Mouse (Mus musculus) lung, embryonic 15.5 days (tissue): ENCODE results near the gene Rnd1. TPM values are rescaled to one million over a fixed set of nuclear protein-coding genes. Genes with fewer than 3 reads are reported as not detected.

Experiments
- ATAC-seq: fragments of 200-750 bp; cut with Nextera tagmentation; 2 replicates; pipeline ENCODE4 v1.8.0; 2017; ENCODE audit warnings: moderate number of reproducible peaks, borderline replicate concordance; ENCODE audit not compliant: low FRiP score, low TSS enrichment; ENCODE audit errors: extremely low read depth
- H3K27ac ChIP-seq: fragments of 300-500 bp; sonication (generic); 2 replicates; pipeline ENCODE4 v1.5.1; 2015; ENCODE audit warnings: moderate library complexity, mild to moderate bottlenecking, inconsistent platforms
- H3K27me3 ChIP-seq: fragments of 300-500 bp; sonication (generic); 2 replicates; pipeline ENCODE4 v1.6.1; 2015; ENCODE audit warnings: inconsistent platforms
- H3K36me3 ChIP-seq: fragments of 300-500 bp; sonication (generic); 2 replicates; pipeline ENCODE4 v1.6.1; 2015; ENCODE audit warnings: inconsistent platforms
- H3K4me1 ChIP-seq: fragments of 300-500 bp; sonication (generic); 2 replicates; pipeline ENCODE4 v1.6.1; 2015; ENCODE audit warnings: inconsistent platforms
- H3K4me2 ChIP-seq: fragments of 300-500 bp; sonication (generic); 2 replicates; pipeline ENCODE4 v1.6.1; 2015; ENCODE audit warnings: inconsistent platforms, mild to moderate bottlenecking, moderate library complexity
- H3K4me3 ChIP-seq: fragments of 300-500 bp; sonication (generic); 2 replicates; pipeline ENCODE4 v1.5.1; 2015; ENCODE audit warnings: mild to moderate bottlenecking, inconsistent platforms
- H3K9ac ChIP-seq: fragments of 300-500 bp; sonication (generic); 2 replicates; pipeline ENCODE4 v1.6.1; 2015; ENCODE audit warnings: inconsistent platforms
- H3K9me3 ChIP-seq: fragments of 300-500 bp; sonication (generic); 2 replicates; pipeline ENCODE4 v1.6.1; 2016; ENCODE audit warnings: inconsistent platforms
- WGBS: fragments of 180-500 bp; shearing (Covaris S2); methylation state at CpG from one replicate; pipeline ENCODE4 v1.1.7; 2015; 5-methylcytosine and 5-hydroxymethylcytosine counted together
- polyA plus RNA-seq: library from polyadenylated mRNA; unstranded; fragments of >200 nt; fragmentation: Nextera tagmentation; extraction: Ambion mirVana; gene quantifications from 2 replicates; pipeline ENCODE4 v1.2.1, GENCODE M21; 2015

Rnd1 gene
- 0.63 and 0.92 TPM in 2 replicates for polyA plus RNA-seq

DNA sequence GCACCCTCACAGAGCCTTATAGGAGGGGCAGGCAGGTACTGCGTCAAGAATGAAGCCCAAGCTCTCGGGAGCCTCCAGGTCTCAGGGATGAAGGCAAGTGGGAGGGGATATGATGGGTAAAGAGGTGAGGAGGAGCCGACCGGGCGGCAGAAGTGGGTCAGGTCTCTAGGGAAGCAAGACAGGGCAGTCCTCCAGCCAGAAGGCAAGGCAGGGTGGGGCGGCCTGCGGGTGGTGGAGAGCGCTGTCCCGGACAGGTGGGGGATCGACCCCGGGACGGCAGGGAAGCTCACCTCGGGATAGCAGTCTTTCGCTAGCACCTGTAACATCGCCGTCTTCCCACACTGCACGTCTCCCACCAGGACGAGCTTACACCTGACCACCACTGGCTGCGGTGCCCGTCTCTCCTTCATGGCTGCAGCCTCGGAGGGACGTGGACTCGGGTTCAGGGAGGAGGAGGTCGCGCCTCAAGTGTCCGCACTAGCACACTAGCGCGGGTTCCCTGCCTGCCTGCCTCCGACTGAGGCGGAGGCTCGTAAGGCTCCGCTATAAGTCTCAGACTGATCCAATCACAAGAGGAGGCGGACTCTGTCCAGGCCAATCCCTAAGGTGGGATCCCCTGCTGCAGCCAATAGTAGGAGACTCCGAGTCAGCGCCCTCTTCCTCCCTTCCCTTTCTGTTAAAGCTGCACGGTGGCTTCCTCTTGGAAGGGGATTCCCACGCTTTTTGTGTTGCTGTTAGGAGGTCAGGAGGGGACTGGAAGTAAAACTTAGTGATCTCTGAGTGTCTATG lies at the start of gene Rnd1:
Gene Rnd1, minus strand, starts transcription at position 522 of the 789 bp plus-strand sequence.
- Histone ChIP-seq H3K9me3 (no peaks in the 10 kb centered on the region), H3K9ac (no peak within 1 kb of the TSS), H3K4me1 (peaks cover 17% of the 10 kb centered on the region), H3K36me3 (no peaks in the 10 kb centered on the region), H3K4me2 (peak within 1 kb of the TSS; percentile 88), H3K4me3 (peak within 1 kb of the TSS; percentile 38), H3K27ac (no peak within 1 kb of the TSS), H3K27me3 (peaks cover 72% of the 10 kb centered on the region)
- ATAC-seq, result peak; percentile 96
- WGBS, result 1% methylated on average over 37 of the region's 37 CpGs

- H3K4me1 ChIP-seq, result peaks cover 29% of the 10 kb centered on the region
- 34% methylated on average over 7 of the region's 7 CpGs for WGBS
- H3K27ac ChIP-seq, result no peak overlapping the region
- no peak for ATAC-seq
- H3K9ac ChIP-seq, result peak overlapping the region; percentile 55
- H3K36me3 ChIP-seq, result no peaks in the 10 kb centered on the region
- peaks cover 20% of the 10 kb centered on the region for H3K27me3 ChIP-seq
- H3K4me2 ChIP-seq, result peak overlapping the region; percentile 97
- H3K9me3 ChIP-seq, result no peaks in the 10 kb centered on the region
- H3K4me3 ChIP-seq, result peak overlapping the region; percentile 60
Measured at GRCm38 (mm10) chr15:98726746-98727145, 49.5 kb upstream of the Rnd1 start.

DNA sequence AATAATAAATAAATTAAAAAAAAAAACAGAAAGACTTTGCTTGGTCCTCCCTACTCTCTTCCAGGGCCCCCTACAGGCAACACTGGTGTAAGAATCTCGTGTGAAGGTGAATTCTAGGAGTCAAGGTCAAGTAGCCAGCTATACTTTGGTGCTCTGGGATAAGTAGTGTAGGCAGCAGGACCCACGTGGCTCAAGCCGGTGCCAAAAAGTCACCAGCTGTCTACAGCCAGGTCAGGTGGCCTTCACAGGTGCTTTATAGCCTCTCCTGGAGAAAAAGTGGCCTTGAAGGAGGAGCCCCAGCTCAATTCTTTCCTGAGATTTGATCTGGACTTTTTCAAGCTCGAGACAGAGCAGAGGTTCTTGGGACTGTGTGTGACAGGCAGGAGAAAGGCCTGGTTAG lies 48.8 kb upstream of the Rnd1 start:
- Histone ChIP-seq H3K9ac (no peak overlapping the region), H3K36me3 (no peaks in the 10 kb centered on the region), H3K27ac (no peak overlapping the region), H3K4me2 (no peak overlapping the region), H3K4me1 (peaks cover 29% of the 10 kb centered on the region), H3K27me3 (peaks cover 21% of the 10 kb centered on the region), H3K9me3 (no peaks in the 10 kb centered on the region), H3K4me3 (no peak overlapping the region)
- no peak for ATAC-seq
- WGBS, result 66% methylated on average over 4 of the region's 4 CpGs

DNA sequence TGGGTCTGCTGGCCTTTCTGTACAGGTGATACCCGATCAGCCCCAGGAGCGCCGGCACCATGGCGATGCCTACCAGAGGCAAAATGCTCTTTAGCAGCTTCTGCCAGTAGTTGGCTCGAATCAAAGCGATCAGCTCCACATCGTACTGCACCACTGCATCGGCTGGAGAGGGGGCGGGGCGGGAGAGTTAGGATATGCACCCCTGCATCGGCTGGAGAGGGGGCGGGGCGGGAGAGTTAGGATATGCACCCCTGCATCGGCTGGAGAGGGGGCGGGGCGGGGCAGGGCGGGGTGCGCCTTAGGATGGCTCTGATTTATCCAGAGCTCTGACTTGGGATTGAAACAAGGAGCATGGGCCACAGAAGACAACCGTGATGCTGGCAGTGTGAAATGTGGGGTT lies 47.2 kb upstream of the Rnd1 start:
- 21% methylated on average over 19 of the region's 19 CpGs for WGBS
- H3K4me3 ChIP-seq, result no peak overlapping the region

GRCm38 (mm10) chr15:98722854-98723253 lies 45.6 kb upstream of the Rnd1 start:
- no peak overlapping the region for H3K9ac ChIP-seq
- H3K36me3 ChIP-seq, result no peaks in the 10 kb centered on the region
- 48% methylated on average over 14 of the region's 14 CpGs for WGBS
- peaks cover 28% of the 10 kb centered on the region for H3K4me1 ChIP-seq
- peak overlapping the region; percentile 8; the same call in 1 of the 2 replicates for H3K4me2 ChIP-seq
- no peak for ATAC-seq
- H3K9me3 ChIP-seq, result no peaks in the 10 kb centered on the region
- peaks cover 10% of the 10 kb centered on the region for H3K27me3 ChIP-seq
- H3K27ac ChIP-seq, result no peak overlapping the region
- H3K4me3 ChIP-seq, result no peak overlapping the region

More for the DNA sequence above, 47.2 kb upstream of the Rnd1 start:
- Histone ChIP-seq H3K9ac (no peak overlapping the region), H3K27me3 (peaks cover 21% of the 10 kb centered on the region), H3K27ac (no peak overlapping the region), H3K36me3 (no peaks in the 10 kb centered on the region), H3K4me2 (peak overlapping the region; percentile 14; the same call in 1 of the 2 replicates), H3K9me3 (no peaks in the 10 kb centered on the region), H3K4me1 (peaks cover 29% of the 10 kb centered on the region)
- ATAC-seq, result no peak

GRCm38 (mm10) chr15:98722191-98722590 lies 44.9 kb upstream of the Rnd1 start:
- Histone ChIP-seq H3K4me2 (no peak overlapping the region), H3K9me3 (no peaks in the 10 kb centered on the region), H3K9ac (no peak overlapping the region), H3K27ac (no peak overlapping the region), H3K36me3 (no peaks in the 10 kb centered on the region), H3K4me3 (no peak overlapping the region), H3K27me3 (peaks cover 10% of the 10 kb centered on the region), H3K4me1 (peaks cover 22% of the 10 kb centered on the region)
- ATAC-seq, result no peak
- 70% methylated on average over 8 of the region's 8 CpGs for WGBS

- ATAC-seq, result no peak
- Histone ChIP-seq H3K4me2 (no peak overlapping the region), H3K27ac (no peak overlapping the region), H3K4me3 (no peak overlapping the region), H3K36me3 (no peaks in the 10 kb centered on the region), H3K4me1 (0 out of 2 replicates have a peak, but pooled peaks cover 5% of the 10 kb centered on the region), H3K9ac (no peak overlapping the region), H3K9me3 (no peaks in the 10 kb centered on the region), H3K27me3 (peaks cover 3% of the 10 kb centered on the region; the same call in 1 of the 2 replicates)
- 43% methylated on average over 16 of the region's 16 CpGs for WGBS
Measured at GRCm38 (mm10) chr15:98717301-98717700, 40.0 kb upstream of the Rnd1 start.

DNA sequence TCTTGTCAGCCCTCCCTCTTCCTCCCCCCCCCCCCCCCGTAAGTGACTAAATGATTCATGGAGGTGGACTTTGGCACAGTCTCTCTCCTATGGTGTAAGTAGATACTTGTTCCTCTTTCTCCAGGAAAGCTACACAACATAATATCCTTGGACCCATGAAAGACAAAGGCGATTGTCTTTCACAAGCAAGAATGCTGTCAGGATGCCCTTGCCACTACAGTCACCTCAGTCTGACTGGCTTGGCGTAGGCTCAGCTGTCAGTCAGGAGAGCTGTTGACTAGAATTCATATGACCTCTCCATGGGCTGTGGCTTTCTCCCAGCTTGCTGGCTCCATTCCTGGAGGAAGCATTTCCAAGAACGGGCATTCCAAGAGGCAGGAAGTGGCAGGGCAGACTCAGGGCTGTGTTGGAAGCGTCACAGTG lies 37.0 kb upstream of the Rnd1 start:
- no peak overlapping the region for H3K27ac ChIP-seq
- no peaks in the 10 kb centered on the region for H3K9me3 ChIP-seq
- no peaks in the 10 kb centered on the region for H3K27me3 ChIP-seq
- 0 out of 2 replicates have a peak, but pooled peaks cover 5% of the 10 kb centered on the region for H3K4me1 ChIP-seq
- no peaks in the 10 kb centered on the region for H3K36me3 ChIP-seq
- no peak overlapping the region for H3K9ac ChIP-seq
- H3K4me2 ChIP-seq, result no peak overlapping the region
- 43% methylated on average over 5 of the region's 5 CpGs for WGBS
- no peak for ATAC-seq
- H3K4me3 ChIP-seq, result no peak overlapping the region

DNA sequence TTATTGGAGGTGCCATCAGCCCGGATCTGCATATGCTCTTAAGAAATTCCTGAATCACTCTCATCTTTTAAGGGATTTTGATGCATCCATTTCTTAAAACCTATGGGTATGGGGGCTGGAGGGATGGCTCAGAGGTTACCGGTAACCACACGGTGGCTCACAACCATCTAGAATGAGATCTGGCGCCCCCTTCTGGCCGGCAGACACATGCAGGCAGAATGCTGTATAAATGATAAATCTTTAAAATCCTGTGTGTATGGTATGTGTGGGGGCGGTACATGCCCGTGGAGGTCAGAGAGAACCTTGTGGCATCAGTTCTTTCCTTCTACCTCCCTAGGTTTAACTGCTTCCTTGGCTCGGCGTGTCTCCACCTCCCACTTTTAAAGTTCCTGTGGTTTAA lies 33.2 kb upstream of the Rnd1 start:
- H3K9me3 ChIP-seq, result no peaks in the 10 kb centered on the region
- H3K4me3 ChIP-seq, result no peak overlapping the region
- peaks cover 10% of the 10 kb centered on the region for H3K4me1 ChIP-seq
- 0 out of 2 replicates have a peak, but pooled peaks cover 5% of the 10 kb centered on the region for H3K27me3 ChIP-seq
- no peaks in the 10 kb centered on the region for H3K36me3 ChIP-seq
- no peak for ATAC-seq
- WGBS, result 16% methylated on average over 9 of the region's 9 CpGs
- no peak overlapping the region for H3K27ac ChIP-seq
- H3K4me2 ChIP-seq, result no peak overlapping the region
- H3K9ac ChIP-seq, result no peak overlapping the region

GRCm38 (mm10) chr15:98707766-98708372 lies 30.6 kb upstream of the Rnd1 start, which contains the start of gene Ccdc65:
Gene Ccdc65 (plus strand): TSS chr15:98708207.
- 14% methylated on average over 16 of the region's 16 CpGs for WGBS
- H3K4me2 ChIP-seq, result peak within 1 kb of the TSS; percentile 63
- peak within 1 kb of the TSS; percentile 40 for H3K4me3 ChIP-seq
- peaks cover 18% of the 10 kb centered on the region; the same call in 1 of the 2 replicates for H3K27me3 ChIP-seq
- no peaks in the 10 kb centered on the region for H3K36me3 ChIP-seq
- no peak within 1 kb of the TSS for H3K27ac ChIP-seq
- peak; percentile 70; the same call in 1 of the 2 replicates for ATAC-seq
- H3K9me3 ChIP-seq, result no peaks in the 10 kb centered on the region
- peaks cover 5% of the 10 kb centered on the region for H3K4me1 ChIP-seq
- H3K9ac ChIP-seq, result 0 out of 2 replicates have a peak within 1 kb of the TSS, but pooled peaks have one; percentile 12

DNA sequence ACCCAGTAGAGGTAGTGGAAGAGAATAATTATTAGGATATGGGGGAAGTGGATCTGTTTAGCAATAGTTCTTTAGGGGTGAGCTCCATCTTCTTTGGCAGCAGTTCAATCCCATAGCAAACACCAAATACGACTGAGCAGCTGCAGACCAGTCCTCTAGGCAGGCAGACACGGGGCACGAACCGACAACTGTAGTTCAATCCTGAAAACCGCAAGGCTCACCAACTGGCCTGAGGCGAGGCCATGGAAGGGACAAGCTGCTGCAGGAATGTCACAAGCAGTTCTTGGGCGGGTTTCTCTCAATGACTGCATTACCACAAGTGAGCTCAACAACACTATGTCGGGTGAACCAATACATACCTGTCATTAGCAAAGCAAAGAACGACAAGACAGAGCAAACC lies 27.1 kb upstream of the Rnd1 start:
- no peak for ATAC-seq
- H3K27me3 ChIP-seq, result peaks cover 52% of the 10 kb centered on the region

More for the DNA sequence above, 27.1 kb upstream of the Rnd1 start:
- no peak overlapping the region for H3K27ac ChIP-seq
- H3K9me3 ChIP-seq, result no peaks in the 10 kb centered on the region
- H3K36me3 ChIP-seq, result no peaks in the 10 kb centered on the region
- peaks cover 9% of the 10 kb centered on the region for H3K4me1 ChIP-seq
- H3K4me2 ChIP-seq, result no peak overlapping the region
- H3K9ac ChIP-seq, result no peak overlapping the region
- WGBS, result 49% methylated on average over 9 of the region's 9 CpGs
- H3K4me3 ChIP-seq, result no peak overlapping the region
